Mouse (Mus musculus) hindbrain, embryonic 16.5 days (tissue): ENCODE data around the gene Hrh2. TPM values are rescaled to one million over a fixed set of nuclear protein-coding genes. Genes with fewer than 3 reads are reported as not detected.

ENCODE experiments used
- ATAC-seq: fragments of 200-750 bp; cut with Nextera tagmentation; 2 replicates; pipeline ENCODE4 v1.8.0; 2017; ENCODE audit warnings: moderate TSS enrichment, moderate library complexity
- H3K27ac ChIP-seq: fragments of 300-500 bp; sonication (generic); 2 replicates; pipeline ENCODE4 v1.5.1; 2014; ENCODE audit warnings: low read depth, mild to moderate bottlenecking, control low read depth, low read length, moderate library complexity
- H3K27me3 ChIP-seq: fragments of 300-500 bp; sonication (generic); replicated peaks from 2 replicates; pipeline ENCODE4 v1.6.1; 2014; ENCODE audit warnings: low read length; ENCODE audit not compliant: control insufficient read depth, insufficient read depth
- H3K36me3 ChIP-seq: fragments of 300-500 bp; sonication (generic); 2 replicates; pipeline ENCODE4 v1.6.1; 2014; ENCODE audit warnings: mild to moderate bottlenecking, low read length, moderate library complexity, mixed read lengths; ENCODE audit not compliant: control insufficient read depth, insufficient read depth
- H3K4me1 ChIP-seq: fragments of 300-500 bp; sonication (generic); 2 replicates; pipeline ENCODE4 v1.6.1; 2014; ENCODE audit warnings: low read depth, low read length; ENCODE audit not compliant: control insufficient read depth, insufficient read depth
- H3K4me2 ChIP-seq: fragments of 300-500 bp; sonication (generic); 2 replicates; pipeline ENCODE4 v1.6.1; 2014; ENCODE audit warnings: mild to moderate bottlenecking, low read length, control low read depth, moderate library complexity
- H3K4me3 ChIP-seq: fragments of 300-500 bp; sonication (generic); 2 replicates; pipeline ENCODE4 v1.5.1; 2014; ENCODE audit warnings: mild to moderate bottlenecking, low read length, control low read depth, moderate library complexity
- H3K9ac ChIP-seq: fragments of 300-500 bp; sonication (generic); 2 replicates; pipeline ENCODE4 v1.6.1; 2014; ENCODE audit warnings: low read depth, mild to moderate bottlenecking, control low read depth, low read length, moderate library complexity
- H3K9me3 ChIP-seq: fragments of 300-500 bp; sonication (generic); 2 replicates; pipeline ENCODE4 v1.6.1; 2014; ENCODE audit warnings: mild to moderate bottlenecking, low read length, moderate library complexity; ENCODE audit not compliant: control insufficient read depth
- WGBS: fragments of 180-500 bp; shearing (Covaris S2); extraction: QIAGEN DNeasy Blood & Tissue Kit; methylation state at CpG from one replicate; pipeline ENCODE4 v1.1.7; 2014; 5-methylcytosine and 5-hydroxymethylcytosine counted together
- polyA plus RNA-seq: library from polyadenylated mRNA; unstranded; fragments of >200 nt; fragmentation: Nextera tagmentation; extraction: Ambion mirVana; gene quantifications from 2 replicates; pipeline ENCODE4 v1.2.1, GENCODE M21; 2015

The Hrh2 gene
- polyA plus RNA-seq, 1 experiment from 2014 or later = 1.1 TPM

GRCm38 (mm10) chr13:54159756-54160155 is 32.2 kb upstream of the Hrh2 start:
- H3K27me3 ChIP-seq = no peaks in the 10 kb centered on the region
- peaks cover 4% of the 10 kb centered on the region for H3K4me1 ChIP-seq
- H3K4me3 ChIP-seq = no peak overlapping the region
- 47% methylated on average over 11 of the region's 11 CpGs for WGBS
- no peak overlapping the region for H3K9ac ChIP-seq
- H3K9me3 ChIP-seq = no peaks in the 10 kb centered on the region
- H3K36me3 ChIP-seq = no peaks in the 10 kb centered on the region
- H3K27ac ChIP-seq = no peak overlapping the region
- H3K4me2 ChIP-seq = no peak overlapping the region
- ATAC-seq = no peak

DNA sequence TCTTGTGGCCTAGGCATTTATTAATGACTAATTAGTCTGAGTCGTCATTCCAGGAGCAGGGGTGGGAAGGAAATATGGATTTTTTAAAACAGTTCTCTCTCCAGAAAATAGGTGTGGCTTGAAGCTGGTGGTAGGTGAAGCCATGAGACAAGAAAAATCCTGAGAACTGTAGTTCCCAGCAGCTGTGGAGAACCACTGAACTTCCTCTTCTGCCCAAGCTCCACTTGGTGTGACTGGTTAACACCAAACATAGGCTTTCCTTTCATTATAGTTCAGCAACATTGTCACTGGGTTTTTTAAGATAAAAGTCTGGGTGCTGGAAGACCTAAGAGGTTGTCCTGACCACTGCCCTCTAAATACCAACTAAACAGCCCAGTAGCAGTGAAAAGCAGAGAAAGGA is 31.4 kb upstream of the Hrh2 start:
- H3K36me3 ChIP-seq = no peaks in the 10 kb centered on the region
- no peak for ATAC-seq
- 29% methylated on average over 1 of the region's 1 CpGs for WGBS
- no peaks in the 10 kb centered on the region for H3K9me3 ChIP-seq
- no peak overlapping the region for H3K4me3 ChIP-seq
- no peak overlapping the region for H3K9ac ChIP-seq
- H3K4me1 ChIP-seq = peaks cover 4% of the 10 kb centered on the region
- H3K4me2 ChIP-seq = no peak overlapping the region
- no peaks in the 10 kb centered on the region for H3K27me3 ChIP-seq
- H3K27ac ChIP-seq = no peak overlapping the region

- Histone ChIP-seq H3K9ac (no peak overlapping the region), H3K4me3 (no peak overlapping the region), H3K27me3 (no peaks in the 10 kb centered on the region), H3K9me3 (no peaks in the 10 kb centered on the region), H3K4me1 (peaks cover 4% of the 10 kb centered on the region), H3K4me2 (no peak overlapping the region), H3K36me3 (no peaks in the 10 kb centered on the region), H3K27ac (no peak overlapping the region)
- WGBS = 76% methylated on average over 2 of the region's 2 CpGs
- no peak for ATAC-seq
These were observed 30.4 kb upstream of the Hrh2 start for GRCm38 (mm10) chr13:54161514-54161913.

GRCm38 (mm10) chr13:54163363-54163762 is 28.6 kb upstream of the Hrh2 start:
- peaks cover 4% of the 10 kb centered on the region for H3K4me1 ChIP-seq
- H3K4me3 ChIP-seq = no peak overlapping the region
- H3K9me3 ChIP-seq = no peaks in the 10 kb centered on the region
- no peak overlapping the region for H3K27ac ChIP-seq
- WGBS = 80% methylated on average over 8 of the region's 8 CpGs
- no peak for ATAC-seq
- H3K9ac ChIP-seq = no peak overlapping the region
- no peaks in the 10 kb centered on the region for H3K36me3 ChIP-seq
- H3K4me2 ChIP-seq = no peak overlapping the region
- no peaks in the 10 kb centered on the region for H3K27me3 ChIP-seq

DNA sequence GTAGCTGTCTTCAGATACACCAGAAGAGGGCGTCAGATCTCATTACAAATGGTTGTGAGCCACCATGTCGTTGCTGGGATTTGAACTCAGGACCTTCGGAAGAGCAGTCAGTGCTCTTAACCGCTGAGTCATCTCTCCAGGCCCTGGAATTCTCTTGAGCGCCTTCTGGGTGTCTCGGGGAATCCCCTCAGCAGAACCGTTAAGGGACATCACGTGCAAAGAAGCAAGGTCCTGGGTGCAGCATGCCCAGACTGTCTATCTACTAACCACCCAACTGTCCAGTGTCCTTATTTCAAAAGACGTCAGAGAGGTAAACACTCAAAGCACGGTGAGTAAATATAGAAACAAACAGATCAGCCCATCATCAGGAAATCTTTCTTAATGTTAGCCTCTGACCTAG is 27.5 kb upstream of the Hrh2 start:
- Histone ChIP-seq H3K9ac (no peak overlapping the region), H3K36me3 (no peaks in the 10 kb centered on the region), H3K4me1 (no peaks in the 10 kb centered on the region), H3K27ac (no peak overlapping the region), H3K4me3 (no peak overlapping the region), H3K4me2 (no peak overlapping the region), H3K27me3 (no peaks in the 10 kb centered on the region), H3K9me3 (no peaks in the 10 kb centered on the region)
- no peak for ATAC-seq
- 83% methylated on average over 10 of the region's 10 CpGs for WGBS

- 83% methylated on average over 6 of the region's 6 CpGs for WGBS
- no peak for ATAC-seq
These were observed 26.9 kb upstream of the Hrh2 start for GRCm38 (mm10) chr13:54165066-54165465.

DNA sequence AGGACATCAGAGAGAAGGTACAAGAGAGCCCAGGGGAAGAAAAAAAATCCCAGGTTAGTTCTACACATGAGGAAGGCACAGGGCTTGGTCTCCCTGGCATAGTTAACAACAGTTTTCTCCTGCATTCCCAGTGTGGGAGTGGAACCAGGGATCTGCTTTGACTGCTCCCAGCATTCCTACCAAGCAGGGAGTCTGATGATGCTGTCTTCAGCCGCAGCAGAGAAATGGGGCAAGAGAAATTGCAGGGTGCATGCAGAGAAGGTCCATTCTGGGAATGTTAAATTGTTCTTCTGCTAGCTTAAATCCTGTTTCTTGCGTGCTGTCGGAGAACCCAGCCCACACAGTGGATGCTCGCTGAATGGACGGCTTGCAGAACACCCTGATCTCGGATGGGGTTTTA is 26.2 kb upstream of the Hrh2 start:
- no peak for ATAC-seq
- no peaks in the 10 kb centered on the region for H3K4me1 ChIP-seq
- no peak overlapping the region for H3K27ac ChIP-seq
- H3K4me3 ChIP-seq = no peak overlapping the region
- no peaks in the 10 kb centered on the region for H3K27me3 ChIP-seq
- H3K9ac ChIP-seq = no peak overlapping the region
- 82% methylated on average over 6 of the region's 6 CpGs for WGBS
- H3K36me3 ChIP-seq = no peaks in the 10 kb centered on the region
- H3K4me2 ChIP-seq = no peak overlapping the region
- no peaks in the 10 kb centered on the region for H3K9me3 ChIP-seq

More at GRCm38 (mm10) chr13:54165066-54165465, 26.9 kb upstream of the Hrh2 start:
- no peaks in the 10 kb centered on the region for H3K27me3 ChIP-seq
- H3K9me3 ChIP-seq = no peaks in the 10 kb centered on the region
- no peaks in the 10 kb centered on the region for H3K36me3 ChIP-seq
- H3K4me1 ChIP-seq = no peaks in the 10 kb centered on the region
- H3K4me3 ChIP-seq = no peak overlapping the region
- H3K27ac ChIP-seq = no peak overlapping the region
- no peak overlapping the region for H3K4me2 ChIP-seq
- H3K9ac ChIP-seq = no peak overlapping the region

DNA sequence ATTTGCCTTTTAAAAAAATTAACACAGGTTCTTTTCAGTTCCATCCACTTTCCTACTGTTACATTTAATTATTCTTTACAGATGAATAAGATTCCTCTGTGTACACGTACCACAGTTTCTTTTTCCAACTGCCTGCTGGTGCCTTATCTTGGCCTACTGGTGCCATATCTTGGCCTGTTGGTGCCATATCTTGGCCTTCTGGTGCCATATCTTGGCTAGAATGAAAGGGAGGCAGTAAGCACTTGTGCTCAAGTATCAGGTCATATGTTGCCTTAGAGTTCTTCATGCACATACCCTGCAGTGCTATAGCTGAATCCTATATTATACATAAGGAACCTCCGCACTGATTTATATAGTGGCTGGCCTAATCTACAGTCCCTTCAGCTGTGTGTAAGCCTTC is 24.9 kb upstream of the Hrh2 start:
- no peak for ATAC-seq
- H3K36me3 ChIP-seq = no peaks in the 10 kb centered on the region
- H3K4me2 ChIP-seq = no peak overlapping the region
- no peaks in the 10 kb centered on the region for H3K27me3 ChIP-seq
- H3K9ac ChIP-seq = no peak overlapping the region
- H3K4me3 ChIP-seq = no peak overlapping the region
- WGBS = 93% methylated on average over 2 of the region's 2 CpGs
- H3K4me1 ChIP-seq = no peaks in the 10 kb centered on the region
- H3K9me3 ChIP-seq = no peaks in the 10 kb centered on the region
- H3K27ac ChIP-seq = no peak overlapping the region

- no peak overlapping the region for H3K4me3 ChIP-seq
- ATAC-seq = no peak
- no peak overlapping the region for H3K27ac ChIP-seq
- no peaks in the 10 kb centered on the region for H3K9me3 ChIP-seq
- no peak overlapping the region for H3K4me2 ChIP-seq
- no peaks in the 10 kb centered on the region for H3K36me3 ChIP-seq
- no peak overlapping the region for H3K9ac ChIP-seq
- 72% methylated on average over 8 of the region's 8 CpGs for WGBS
- no peaks in the 10 kb centered on the region for H3K4me1 ChIP-seq
- no peaks in the 10 kb centered on the region for H3K27me3 ChIP-seq
These were observed 23.3 kb upstream of the Hrh2 start for GRCm38 (mm10) chr13:54168675-54169074.

DNA sequence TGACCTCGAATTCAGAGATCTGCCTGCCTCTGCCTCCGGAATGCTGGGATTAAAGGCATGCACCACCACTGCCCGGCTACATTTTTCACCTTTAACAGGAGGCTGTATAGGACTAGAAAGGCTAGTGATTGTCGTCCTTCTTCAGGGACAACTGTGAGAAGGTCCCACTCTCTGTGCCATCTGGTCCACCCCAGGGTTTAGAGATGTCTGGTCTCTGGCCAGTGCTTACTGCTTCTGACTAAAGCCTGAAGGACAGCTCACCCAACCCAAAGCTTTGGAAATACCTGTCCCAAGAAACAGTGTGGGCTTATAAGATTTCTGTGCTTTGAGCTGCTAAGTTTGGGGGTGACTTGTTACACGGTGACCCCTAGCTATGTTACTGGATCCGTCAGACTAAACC is 21.6 kb upstream of the Hrh2 start:
- Histone ChIP-seq H3K27me3 (no peaks in the 10 kb centered on the region), H3K4me2 (no peak overlapping the region), H3K9ac (no peak overlapping the region), H3K4me1 (no peaks in the 10 kb centered on the region), H3K9me3 (no peaks in the 10 kb centered on the region), H3K4me3 (no peak overlapping the region), H3K36me3 (no peaks in the 10 kb centered on the region), H3K27ac (no peak overlapping the region)
- no peak for ATAC-seq
- 90% methylated on average over 6 of the region's 6 CpGs for WGBS
